ENCODE assay signal across 8 mouse cellular contexts in the genomic region with DNA sequence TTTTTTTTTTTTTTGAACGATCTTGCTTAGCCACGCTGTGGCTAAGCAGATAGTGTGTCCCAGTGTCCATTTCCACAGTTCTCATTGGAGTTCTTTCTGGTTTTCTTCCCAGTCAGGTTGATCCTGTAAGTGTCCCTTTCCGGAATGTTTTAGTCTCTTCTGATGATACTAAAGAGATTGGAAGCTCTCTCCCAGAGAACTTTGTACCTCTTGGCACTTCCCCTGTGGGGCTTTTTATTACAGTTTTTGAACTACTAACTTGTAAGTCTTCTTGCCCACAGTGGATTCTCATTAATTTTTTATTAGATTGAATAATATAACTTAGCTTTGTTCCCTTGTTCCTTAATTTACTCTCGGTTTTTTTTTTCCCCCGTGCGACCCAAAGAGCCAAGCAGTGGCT. TPM values are rescaled to one million over a fixed set of nuclear protein-coding genes. Genes with fewer than 3 reads are reported as not detected.
DNase-seq lines count a peak whose midpoint lies in the region; ATAC-seq and TF ChIP-seq lines count a peak whose summit lies in the region.

No protein-coding gene starts in this region.

- H3K36me3 ChIP-seq in kidney, embryonic 15.5 days, result peaks cover 5% of the 10 kb centered on the region; the same call in 1 of the 2 replicates
- no peaks in the 10 kb centered on the region for H3K36me3 ChIP-seq in embryonic facial prominence, embryonic 11.5 days (replicated peaks; ENCODE audit: control insufficient read depth, insufficient read depth, low read depth, low read length)
- H3K36me3 ChIP-seq in hindbrain, postnatal 0 days (ENCODE audit: insufficient read depth, low read length), result no peaks in the 10 kb centered on the region
- no peaks in the 10 kb centered on the region; the same call in 1 of the 2 replicates for H3K36me3 ChIP-seq in midbrain, postnatal 0 days (ENCODE audit: insufficient read depth, low read length)

- no peak for DNase-seq in kidney, postnatal 4 days
- DNase-seq in embryonic facial prominence, embryonic 11.5 days (ENCODE audit: low spot score), result no peak
- no peak for DNase-seq in hindbrain, postnatal 0 days (ENCODE audit: low spot score)
- no peak for DNase-seq in midbrain, postnatal 0 days (ENCODE audit: low spot score)
- no peak for DNase-seq in adrenal gland, postnatal 36 days
- DNase-seq in spleen, postnatal 10 days (ENCODE audit: low spot score in 2 of 2), result no peak

- no peak for ATAC-seq in kidney, embryonic 15.5 days (replicated peaks; ENCODE audit: low FRiP score)
- no peak for ATAC-seq in embryonic facial prominence, embryonic 11.5 days (replicated peaks; ENCODE audit: insufficient number of reproducible peaks, low FRiP score, low TSS enrichment, low read depth)
- no peak for ATAC-seq in hindbrain, postnatal 0 days
- ATAC-seq in midbrain, postnatal 0 days (ENCODE audit: low FRiP score), result no peak
- ATAC-seq in CD4-positive, CD25-positive, alpha-beta regulatory T cell, adult 4 months, result no peak

- H3K4me2 ChIP-seq in kidney, embryonic 15.5 days, result peak overlapping the region; percentile 68
- H3K4me2 ChIP-seq in embryonic facial prominence, embryonic 11.5 days (ENCODE audit: low read depth, low read length), result peak overlapping the region; percentile 55
- peak overlapping the region; percentile 71 for H3K4me2 ChIP-seq in hindbrain, postnatal 0 days (ENCODE audit: low read depth, low read length)
- peak overlapping the region; percentile 86 for H3K4me2 ChIP-seq in midbrain, postnatal 0 days (ENCODE audit: low read depth, low read length, poor library complexity, severe bottlenecking)

- H3K27ac ChIP-seq in kidney, embryonic 15.5 days, result 0 out of 2 replicates have a peak overlapping the region, but pooled peaks have one; percentile 72
- H3K27ac ChIP-seq in embryonic facial prominence, embryonic 11.5 days (replicated peaks; ENCODE audit: low read depth, low read length), result no peak overlapping the region
- 0 out of 2 replicates have a peak overlapping the region, but pooled peaks have one; percentile 76 for H3K27ac ChIP-seq in hindbrain, postnatal 0 days
- 0 out of 2 replicates have a peak overlapping the region, but pooled peaks have one; percentile 63 for H3K27ac ChIP-seq in midbrain, postnatal 0 days (ENCODE audit: low read depth, low read length)

- TF ChIP-seq CTCF in hindbrain, postnatal 0 days (IDR thresholded peaks at IDR 0.05; ENCODE audit: low read depth), result no peak
- TF ChIP-seq CTCF in midbrain, postnatal 0 days (IDR thresholded peaks at IDR 0.05), result no peak

- H3K4me3 ChIP-seq in kidney, embryonic 15.5 days (replicated peaks), result peak overlapping the region; percentile 87
- H3K4me3 ChIP-seq in embryonic facial prominence, embryonic 11.5 days (ENCODE audit: low read depth, low read length), result peak overlapping the region; percentile 74
- H3K4me3 ChIP-seq in hindbrain, postnatal 0 days (ENCODE audit: low read length), result peak overlapping the region; percentile 83
- peak overlapping the region; percentile 88 for H3K4me3 ChIP-seq in midbrain, postnatal 0 days (ENCODE audit: low read depth, low read length)

- no peaks in the 10 kb centered on the region for H3K9me3 ChIP-seq in kidney, embryonic 15.5 days (replicated peaks)
- H3K9me3 ChIP-seq in embryonic facial prominence, embryonic 11.5 days (replicated peaks; ENCODE audit: control insufficient read depth, low read length), result no peaks in the 10 kb centered on the region
- no peaks in the 10 kb centered on the region for H3K9me3 ChIP-seq in hindbrain, postnatal 0 days (ENCODE audit: low read length)
- H3K9me3 ChIP-seq in midbrain, postnatal 0 days (ENCODE audit: low read length), result no peaks in the 10 kb centered on the region

- H3K27me3 ChIP-seq in kidney, embryonic 15.5 days, result no peaks in the 10 kb centered on the region
- H3K27me3 ChIP-seq in embryonic facial prominence, embryonic 11.5 days (ENCODE audit: control insufficient read depth, insufficient read depth, low read length), result no peaks in the 10 kb centered on the region
- no peaks in the 10 kb centered on the region for H3K27me3 ChIP-seq in hindbrain, postnatal 0 days (ENCODE audit: insufficient read depth, low read length)
- no peaks in the 10 kb centered on the region for H3K27me3 ChIP-seq in midbrain, postnatal 0 days (ENCODE audit: insufficient read depth, low read length)

- 36% methylated on average over 6 of the region's 6 CpGs for WGBS in kidney, embryonic 15.5 days
- WGBS in embryonic facial prominence, embryonic 11.5 days, result 62% methylated on average over 6 of the region's 6 CpGs
- 45% methylated on average over 6 of the region's 6 CpGs for WGBS in hindbrain, postnatal 0 days
- 37% methylated on average over 6 of the region's 6 CpGs for WGBS in midbrain, postnatal 0 days

- H3K4me1 ChIP-seq in kidney, embryonic 15.5 days, result peaks cover 31% of the 10 kb centered on the region
- H3K4me1 ChIP-seq in embryonic facial prominence, embryonic 11.5 days (ENCODE audit: control insufficient read depth, insufficient read depth, low read length), result no peaks in the 10 kb centered on the region
- peaks cover 8% of the 10 kb centered on the region; the same call in 1 of the 2 replicates for H3K4me1 ChIP-seq in hindbrain, postnatal 0 days (ENCODE audit: insufficient read depth, low read length)
- peaks cover 7% of the 10 kb centered on the region; the same call in 1 of the 2 replicates for H3K4me1 ChIP-seq in midbrain, postnatal 0 days (ENCODE audit: insufficient read depth, low read length)

- H3K9ac ChIP-seq in kidney, embryonic 15.5 days, result peak overlapping the region; percentile 66
- H3K9ac ChIP-seq in embryonic facial prominence, embryonic 11.5 days (replicated peaks; ENCODE audit: low read length), result peak overlapping the region; percentile 65
- peak overlapping the region; percentile 77; the same call in 1 of the 2 replicates for H3K9ac ChIP-seq in hindbrain, postnatal 0 days (replicated peaks; ENCODE audit: low read length)
- peak overlapping the region; percentile 64; the same call in 1 of the 2 replicates for H3K9ac ChIP-seq in midbrain, postnatal 0 days (replicated peaks; ENCODE audit: low read length, poor library complexity, severe bottlenecking)

RNA-seq across cellular contexts. Expression of a gene that starts 1.0 kb away (rescaled TPM):
- polyA plus RNA-seq in kidney, embryonic 15.5 days (2015; fragmentation: Nextera tagmentation; extraction: Ambion mirVana), result 50.9 and 53.9 TPM in 2 replicates
- 49.0 and 51.2 TPM in 2 replicates for polyA plus RNA-seq in embryonic facial prominence, embryonic 11.5 days (2014; fragmentation: Nextera tagmentation; extraction: Ambion mirVana)
- 17.3 and 20.8 TPM in 2 replicates for total RNA-seq in hindbrain, postnatal 0 days (2014; rRNA removed)
- polyA plus RNA-seq in hindbrain, postnatal 0 days (2015; fragmentation: Nextera tagmentation; extraction: Ambion mirVana), result 45.3 and 46.3 TPM in 2 replicates
- total RNA-seq in midbrain, postnatal 0 days (2014; rRNA removed), result 15.0 and 21.7 TPM in 2 replicates
- 30.9 and 33.3 TPM in 2 replicates for polyA plus RNA-seq in midbrain, postnatal 0 days (2015; fragmentation: Nextera tagmentation; extraction: Ambion mirVana)
- 10 to 100 TPM; 45.7 to 48.4 TPM for total RNA-seq in adrenal gland, postnatal 36 days (2021)
- polyA plus RNA-seq in CD4-positive, CD25-positive, alpha-beta regulatory T cell, adult 4 months (2017; shearing (Covaris generic)), result 10 to 100 TPM in 1 of 2 experiments, 1 to 10 TPM in 1; 7.3 to 11.7 TPM

RNA-seq across cellular contexts. Expression of a gene that starts 1.2 kb away (rescaled TPM):
- 24.3 and 24.7 TPM in 2 replicates for polyA plus RNA-seq in kidney, embryonic 15.5 days (2015; fragmentation: Nextera tagmentation; extraction: Ambion mirVana)
- polyA plus RNA-seq in embryonic facial prominence, embryonic 11.5 days (2014; fragmentation: Nextera tagmentation; extraction: Ambion mirVana), result 16.3 and 18.4 TPM in 2 replicates
- 38.3 and 43.0 TPM in 2 replicates for total RNA-seq in hindbrain, postnatal 0 days (2014; rRNA removed)
- 22.6 and 23.7 TPM in 2 replicates for polyA plus RNA-seq in hindbrain, postnatal 0 days (2015; fragmentation: Nextera tagmentation; extraction: Ambion mirVana)
- total RNA-seq in midbrain, postnatal 0 days (2014; rRNA removed), result 34.3 and 37.5 TPM in 2 replicates
- 19.8 and 20.2 TPM in 2 replicates for polyA plus RNA-seq in midbrain, postnatal 0 days (2015; fragmentation: Nextera tagmentation; extraction: Ambion mirVana)
- total RNA-seq in adrenal gland, postnatal 36 days (2021), result 10 to 100 TPM; 31.8 to 36.3 TPM
- 10 to 100 TPM; 41.5 to 49.5 TPM for polyA plus RNA-seq in CD4-positive, CD25-positive, alpha-beta regulatory T cell, adult 4 months (2017; shearing (Covaris generic))

RNA-seq across cellular contexts. Expression of a gene that starts 46.9 kb away (rescaled TPM):
- polyA plus RNA-seq in kidney, embryonic 15.5 days (2015; fragmentation: Nextera tagmentation; extraction: Ambion mirVana), result 161 and 178 TPM in 2 replicates
- polyA plus RNA-seq in embryonic facial prominence, embryonic 11.5 days (2014; fragmentation: Nextera tagmentation; extraction: Ambion mirVana), result 231 TPM in 2 replicates
- 24.7 and 30.1 TPM in 2 replicates for total RNA-seq in hindbrain, postnatal 0 days (2014; rRNA removed)
- 75.2 and 78.3 TPM in 2 replicates for polyA plus RNA-seq in hindbrain, postnatal 0 days (2015; fragmentation: Nextera tagmentation; extraction: Ambion mirVana)
- 41.2 and 62.1 TPM in 2 replicates for total RNA-seq in midbrain, postnatal 0 days (2014; rRNA removed)
- polyA plus RNA-seq in midbrain, postnatal 0 days (2015; fragmentation: Nextera tagmentation; extraction: Ambion mirVana), result 73.1 and 73.4 TPM in 2 replicates
- 10 to 100 TPM; 61.6 to 78.0 TPM for total RNA-seq in adrenal gland, postnatal 36 days (2021)
- polyA plus RNA-seq in CD4-positive, CD25-positive, alpha-beta regulatory T cell, adult 4 months (2017; shearing (Covaris generic)), result 10 to 100 TPM; 72.0 to 90.4 TPM

RNA-seq across cellular contexts. Expression of a gene that starts 47.0 kb away (rescaled TPM):
- polyA plus RNA-seq in kidney, embryonic 15.5 days (2015; fragmentation: Nextera tagmentation; extraction: Ambion mirVana), result 23.5 and 24.9 TPM in 2 replicates
- 31.8 and 31.9 TPM in 2 replicates for polyA plus RNA-seq in embryonic facial prominence, embryonic 11.5 days (2014; fragmentation: Nextera tagmentation; extraction: Ambion mirVana)
- 14.3 and 19.6 TPM in 2 replicates for total RNA-seq in hindbrain, postnatal 0 days (2014; rRNA removed)
- 12.2 and 13.8 TPM in 2 replicates for polyA plus RNA-seq in hindbrain, postnatal 0 days (2015; fragmentation: Nextera tagmentation; extraction: Ambion mirVana)
- total RNA-seq in midbrain, postnatal 0 days (2014; rRNA removed), result 13.4 and 16.0 TPM in 2 replicates
- polyA plus RNA-seq in midbrain, postnatal 0 days (2015; fragmentation: Nextera tagmentation; extraction: Ambion mirVana), result 12.8 TPM in 2 replicates
- total RNA-seq in adrenal gland, postnatal 36 days (2021), result 10 to 100 TPM; 25.3 to 27.4 TPM
- polyA plus RNA-seq in CD4-positive, CD25-positive, alpha-beta regulatory T cell, adult 4 months (2017; shearing (Covaris generic)), result 10 to 100 TPM; 20.3 to 28.5 TPM
